In genomic region chr3:84305010-84305692, GRCm38 (mm10) we compare ENCODE assay signal across 9 mouse cellular contexts. TPM values are rescaled to one million over a fixed set of nuclear protein-coding genes. Genes with fewer than 3 reads are reported as not detected.
DNase-seq lines count a peak whose midpoint lies in the region; ATAC-seq and TF ChIP-seq lines count a peak whose summit lies in the region.
"Had no signal": no experiment of that assay in that cellular context is flagged by ENCODE, and none has a peak within 500 bp of the region (broad histone marks: within the 10 kb centered on the region; RNA-seq: fewer than 3 reads in every experiment).

No protein-coding gene starts in this region.

- peak; percentile 77 for ATAC-seq in embryonic facial prominence, embryonic 13.5 days (ENCODE audit: insufficient number of reproducible peaks, insufficient read depth, low FRiP score, low TSS enrichment, low read depth)
- no peak for ATAC-seq in inflammation-experienced regulatory T-cells, adult 6 months

- no peak for TF ChIP-seq CTCF in left cerebral cortex, adult 2 months (IDR thresholded peaks at IDR 0.05)

- 2% methylated on average over 28 of the region's 28 CpGs for WGBS in embryonic facial prominence, embryonic 13.5 days

- H3K4me3 ChIP-seq in embryonic facial prominence, embryonic 13.5 days: peak overlapping the region; percentile 41
- peak overlapping the region; percentile 51 for H3K4me3 ChIP-seq in left cerebral cortex, adult 2 months
- H3K4me3 ChIP-seq: erythroblast, embryonic 14.5 days had no signal

- H3K9ac ChIP-seq in embryonic facial prominence, embryonic 13.5 days: 0 out of 2 replicates have a peak overlapping the region, but pooled peaks have one; percentile 36

- H3K27ac ChIP-seq in embryonic facial prominence, embryonic 13.5 days: no peak overlapping the region
- H3K27ac ChIP-seq in left cerebral cortex, adult 2 months: peak overlapping the region; percentile 52

- H3K36me3 ChIP-seq in embryonic facial prominence, embryonic 13.5 days: no peaks in the 10 kb centered on the region

- peak overlapping the region; percentile 77 for H3K4me2 ChIP-seq in embryonic facial prominence, embryonic 13.5 days

- intact Hi-C loops in left cerebral cortex, adult 2 months (cut with DNase I): loop anchor here (2.0 kb wide), 3 partner anchors 46 to 130 kb away; partner anchors contain the start of gene Gm6525

- H3K27me3 ChIP-seq in embryonic facial prominence, embryonic 13.5 days: peaks cover 45% of the 10 kb centered on the region

- H3K4me1 ChIP-seq in embryonic facial prominence, embryonic 13.5 days: peaks cover 23% of the 10 kb centered on the region

- DNase-seq in CD4-positive, CD25-positive, alpha-beta regulatory T cell, adult 2 months (ENCODE audit: low read depth, low spot score): peak; percentile 14
- peak; percentile 42 for DNase-seq in adrenal gland, postnatal 25 days
- DNase-seq in induced T-regulatory cell, adult 2 months (ENCODE audit: low read depth): peak; percentile 23
- peak; percentile 63 to 80 for DNase-seq in left cerebral cortex, adult 2 months (ENCODE audit: extremely low spot score in 1 of 2, low spot score in 2 of 2)
- DNase-seq in lung, postnatal 25 days (ENCODE audit: low spot score): peak; percentile 90
- peak; percentile 89 to 95 for DNase-seq in right cerebral cortex, postnatal 10 days (ENCODE audit: low spot score in 2 of 2)

- H3K9me3 ChIP-seq in embryonic facial prominence, embryonic 13.5 days: no peaks in the 10 kb centered on the region

RNA-seq across cellular contexts. Expression of gene Trim2, which starts 1.5 kb away (rescaled TPM):
- total RNA-seq in adrenal gland, postnatal 25 days (2021): 71.7 and 83.1 TPM in 2 replicates
- 25.5 and 27.9 TPM in 2 replicates for polyA plus RNA-seq in embryonic facial prominence, embryonic 13.5 days (2015; fragmentation: Nextera tagmentation; extraction: Ambion mirVana)
- total RNA-seq in left cerebral cortex, adult 2 months (2021): 100 to 1,000 TPM; 246 to 280 TPM
- 1 to 10 TPM; 3.1 to 5.0 (median 4.8) TPM for polyA plus RNA-seq in inflammation-experienced regulatory T-cells, adult 6 months (2017; shearing (Covaris generic))

Comparison
In these comparisons a context has a peak if more than half of its experiments do, and no peak if none do; other contexts are left out.
1. DNase-seq: peak in every context shown above with its lines; median percentile 92 in right cerebral cortex, postnatal 10 days; 90 in lung, postnatal 25 days; 72 in left cerebral cortex, adult 2 months; 42 in adrenal gland, postnatal 25 days; 23 in induced T-regulatory cell, adult 2 months; 14 in CD4-positive, CD25-positive, alpha-beta regulatory T cell, adult 2 months.